Mouse (Mus musculus) testis, postnatal 10 days (tissue): ENCODE measurements around the gene Rtn3.

Source experiments
- DNase-seq: peaks from one replicate; pipeline ENCODE4 v3.0.0; 2021; ENCODE audit warnings: low spot score

Gene Rtn3

GRCm38 (mm10) chr19:7381906-7382247, 101.2 kb downstream of the Rtn3 start:
- DNase-seq: no peak

- DNase-seq: no peak
Observed at GRCm38 (mm10) chr19:7377639-7378038, 105.4 kb downstream of the Rtn3 start.
